In genomic region chr15:83474466-83474836, GRCm38 (mm10) we compare ENCODE assay signal across 8 mouse cellular contexts. TPM values are rescaled to one million over a fixed set of nuclear protein-coding genes. Genes with fewer than 3 reads are reported as not detected.
A peak's percentile ranks its signal among the peaks of the same experiment; 100 is the strongest.
DNase-seq lines count a peak whose midpoint lies in the region; ATAC-seq and TF ChIP-seq lines count a peak whose summit lies in the region.

No protein-coding gene starts in this region.

- TF ChIP-seq EP300 in MEL (IDR thresholded peaks at IDR 0.05; ENCODE audit: low read depth in 1 of 2, low read length in 2 of 2) = no peak

- no peak overlapping the region for H3K9ac ChIP-seq in kidney, embryonic 15.5 days
- peak overlapping the region; percentile 24 for H3K9ac ChIP-seq in MEL (ENCODE audit: control insufficient read depth, low read depth, low read length, poor library complexity, severe bottlenecking)

- 22% methylated on average over 5 of the region's 5 CpGs for WGBS in kidney, embryonic 15.5 days

- ATAC-seq in kidney, embryonic 15.5 days (replicated peaks; ENCODE audit: low FRiP score) = no peak
- ATAC-seq in megakaryocyte, adult 5-6 weeks (ENCODE audit: poor library complexity, severe bottlenecking) = 0 out of 2 replicates have a peak, but pooled peaks have one; percentile 25

- H3K27ac ChIP-seq in kidney, embryonic 15.5 days = peak overlapping the region; percentile 38
- 0 out of 2 replicates have a peak overlapping the region, but pooled peaks have one; percentile 9 for H3K27ac ChIP-seq in MEL (ENCODE audit: control insufficient read depth, low read depth, low read length)
- peak overlapping the region; percentile 32; the same call in 1 of the 2 replicates for H3K27ac ChIP-seq in embryonic fibroblast, embryonic 13.5 days (ENCODE audit: insufficient read depth, low read length)

- TF ChIP-seq POLR2A in MEL (IDR thresholded peaks at IDR 0.05; ENCODE audit: control insufficient read depth in 1 of 2, insufficient read depth in 1 of 2, low read depth in 1 of 2, low read length in 2 of 2, poor library complexity in 1 of 2) = no peak
- no peak for TF ChIP-seq POLR2A in embryonic fibroblast, embryonic 13.5 days (IDR thresholded peaks at IDR 0.05; ENCODE audit: low read depth, low read length)

- H3K9me3 ChIP-seq in kidney, embryonic 15.5 days (replicated peaks) = no peaks in the 10 kb centered on the region
- no peaks in the 10 kb centered on the region for H3K9me3 ChIP-seq in MEL (replicated peaks; ENCODE audit: insufficient read depth, low read length)

- H3K4me1 ChIP-seq in kidney, embryonic 15.5 days = peaks cover 32% of the 10 kb centered on the region
- H3K4me1 ChIP-seq in MEL (ENCODE audit: control insufficient read depth in 1 of 2, insufficient read depth in 2 of 2, low read length in 2 of 2) = peaks cover 14 to 32% of the 10 kb centered on the region in 2 experiments
- H3K4me1 ChIP-seq in embryonic fibroblast, embryonic 13.5 days (ENCODE audit: control insufficient read depth, insufficient read depth, low read length) = peaks cover 11% of the 10 kb centered on the region

- no peaks in the 10 kb centered on the region for H3K27me3 ChIP-seq in kidney, embryonic 15.5 days
- H3K27me3 ChIP-seq in MEL (ENCODE audit: control insufficient read depth in 1 of 2, insufficient read depth in 2 of 2, low read length in 2 of 2) = no peaks in the 10 kb centered on the region

- TF ChIP-seq RAD21 in MEL (IDR thresholded peaks at IDR 0.05; ENCODE audit: low read depth, low read length) = no peak

- no peak for DNase-seq in kidney, adult 8-10 months
- DNase-seq in MEL (ENCODE audit: low read depth, low spot score) = peak; percentile 82
- DNase-seq in layer of hippocampus, adult 11-12 months (ENCODE audit: low spot score) = no peak
- DNase-seq in layer of hippocampus, postnatal 36 days = no peak
- no peak for DNase-seq in layer of hippocampus, postnatal 25 days (ENCODE audit: extremely low spot score in 1 of 2, low spot score in 1 of 2)

- no peak for TF ChIP-seq CTCF in MEL (IDR thresholded peaks at IDR 0.05 in 2 of 3, conservative IDR thresholded peaks at IDR 0.05 in 1 of 3; ENCODE audit: control insufficient read depth in 1 of 3, insufficient read depth in 1 of 3, low read depth in 2 of 3, low read length in 3 of 3, poor library complexity in 1 of 3, severe bottlenecking in 1 of 3)
- no peak for TF ChIP-seq CTCF in embryonic fibroblast, embryonic 13.5 days (IDR thresholded peaks at IDR 0.05; ENCODE audit: borderline replicate concordance, insufficient read depth, low read length)

- no peaks in the 10 kb centered on the region for H3K79me2 ChIP-seq in MEL (ENCODE audit: control insufficient read depth, insufficient read depth, low read length, poor library complexity)

- no peak overlapping the region for H3K4me2 ChIP-seq in kidney, embryonic 15.5 days

- no peaks in the 10 kb centered on the region for H3K36me3 ChIP-seq in kidney, embryonic 15.5 days
- H3K36me3 ChIP-seq in MEL (ENCODE audit: control insufficient read depth in 1 of 2, insufficient read depth in 2 of 2, low read length in 2 of 2) = peaks cover 0 to 7% of the 10 kb centered on the region in 2 experiments; a peak in 2 of 4 replicates

- no peak overlapping the region for H3K4me3 ChIP-seq in kidney, embryonic 15.5 days (replicated peaks)
- peak overlapping the region; percentile 32 to 59 for H3K4me3 ChIP-seq in MEL (ENCODE audit: control insufficient read depth in 1 of 2, insufficient read depth in 1 of 2, low read depth in 2 of 2, low read length in 2 of 2)
- H3K4me3 ChIP-seq in embryonic fibroblast, embryonic 13.5 days (ENCODE audit: insufficient read depth, low read length) = no peak overlapping the region

TF ChIP-seq in MEL, 35 proteins besides CTCF, POLR2A, EP300 and RAD21:
- TF ChIP-seq TBP (IDR thresholded peaks at IDR 0.05; ENCODE audit: low read depth, low read length) = peak; percentile 71
- no peak for TF ChIP-seq BHLHE40 (IDR thresholded peaks at IDR 0.05; ENCODE audit: borderline replicate concordance, low read depth, low read length)

RNA-seq across cellular contexts. Expression of gene Pacsin2, which starts 10.0 kb away (rescaled TPM):
- 74.6 and 76.4 TPM in 2 replicates for polyA plus RNA-seq in kidney, embryonic 15.5 days (2015; fragmentation: Nextera tagmentation; extraction: Ambion mirVana)
- total RNA-seq in MEL (2012; rRNA removed) = 58.7 and 64.7 TPM in 2 replicates
- polyA plus RNA-seq in MEL (2012; ENCODE audit: insufficient read depth in 1 of 2, insufficient read length in 2 of 2, low read depth in 1 of 2, low replicate concordance in 2 of 2, missing spikeins in 1 of 2) = 100 to 1,000 TPM; 103 to 425 TPM
- 62.0 and 75.6 TPM in 2 replicates for polyA plus RNA-seq in embryonic fibroblast, embryonic 13.5 days (2011; ENCODE audit: insufficient read length, low read depth, missing spikeins)
- 71.9 and 75.0 TPM in 2 replicates for total RNA-seq in megakaryocyte, adult 5-6 weeks (2015)
- total RNA-seq in megakaryocyte, adult 5-6 weeks (2017) = 112 and 115 TPM in 2 replicates
- total RNA-seq in layer of hippocampus, postnatal 36 days (2021) = 100 to 1,000 TPM in 1 of 2 experiments, 10 to 100 TPM in 1; 82.0 to 102 TPM
- 10 to 100 TPM; 69.7 to 75.6 TPM for total RNA-seq in layer of hippocampus, postnatal 25 days (2021)

RNA-seq across cellular contexts. Expression of gene Ttll1, which starts 36.2 kb away (rescaled TPM):
- polyA plus RNA-seq in kidney, embryonic 15.5 days (2015; fragmentation: Nextera tagmentation; extraction: Ambion mirVana) = 25.3 and 28.7 TPM in 2 replicates
- 3.4 and 4.4 TPM in 2 replicates for total RNA-seq in MEL (2012; rRNA removed)
- polyA plus RNA-seq in MEL (2012; ENCODE audit: insufficient read depth in 1 of 2, insufficient read length in 2 of 2, low read depth in 1 of 2, low replicate concordance in 2 of 2, missing spikeins in 1 of 2) = 10 to 100 TPM in 1 of 2 experiments, not detected in 1; 14.1 TPM
- 12.3 and 18.2 TPM in 2 replicates for polyA plus RNA-seq in embryonic fibroblast, embryonic 13.5 days (2011; ENCODE audit: insufficient read length, low read depth, missing spikeins)
- total RNA-seq in megakaryocyte, adult 5-6 weeks (2015) = 3.6 and 3.8 TPM in 2 replicates
- total RNA-seq in megakaryocyte, adult 5-6 weeks (2017) = 3.2 and 4.4 TPM in 2 replicates
- 10 to 100 TPM; 33.8 to 38.1 TPM for total RNA-seq in layer of hippocampus, postnatal 36 days (2021)
- 10 to 100 TPM; 38.1 to 39.1 TPM for total RNA-seq in layer of hippocampus, postnatal 25 days (2021)

RNA-seq across cellular contexts. Expression of gene Bik, which starts 52.2 kb away (rescaled TPM):
- polyA plus RNA-seq in kidney, embryonic 15.5 days (2015; fragmentation: Nextera tagmentation; extraction: Ambion mirVana) = 10.6 and 11.0 TPM in 2 replicates
- total RNA-seq in MEL (2012; rRNA removed) = 5.1 and 7.6 TPM in 2 replicates
- 10 to 100 TPM in 1 of 2 experiments, not detected in 1; 10.2 TPM for polyA plus RNA-seq in MEL (2012; ENCODE audit: insufficient read depth in 1 of 2, insufficient read length in 2 of 2, low read depth in 1 of 2, low replicate concordance in 2 of 2, missing spikeins in 1 of 2)
- polyA plus RNA-seq in embryonic fibroblast, embryonic 13.5 days (2011; ENCODE audit: insufficient read length, low read depth, missing spikeins) = not detected in 2 replicates
- 0.41 TPM in 1 of 2 replicates, not detected in the other for total RNA-seq in megakaryocyte, adult 5-6 weeks (2015)
- total RNA-seq in megakaryocyte, adult 5-6 weeks (2017) = 0.40 TPM in 1 of 2 replicates, not detected in the other
- total RNA-seq in layer of hippocampus, postnatal 36 days (2021) = under 1 TPM in 1 of 2 experiments, not detected in 1; 0.37 TPM
- not detected for total RNA-seq in layer of hippocampus, postnatal 25 days (2021)

Comparison
In these comparisons a context has a peak if more than half of its experiments do, and no peak if none do; other contexts are left out.
1. H3K4me3 ChIP-seq: peak in MEL (2 of 2); none in kidney, embryonic 15.5 days (single experiment) and embryonic fibroblast, embryonic 13.5 days (single experiment).
2. Peak in every context shown above with its lines, with median percentiles within 50 percentile points of each other: H3K27ac ChIP-seq.